Mouse (Mus musculus): Measurements from ENCODE around the gene 3110082I17Rik.

The 3110082I17Rik gene

GRCm38 (mm10) chr5:139378271-139378556 lies 82.1 kb downstream of the 3110082I17Rik start:
- no peak for DNase-seq (ENCODE audit: low read depth)

- DNase-seq (ENCODE audit: low read depth) = peak; percentile 57
Observed at GRCm38 (mm10) chr5:139377468-139378270, 82.7 kb downstream of the 3110082I17Rik start, which contains the start of gene Gpr146. Gene Gpr146, plus strand, starts transcription at chr5:139377697.

GRCm38 (mm10) chr5:139374841-139375240 lies 85.5 kb downstream of the 3110082I17Rik start:
- peak; percentile 43 for DNase-seq (ENCODE audit: low read depth)

- no peak for DNase-seq (ENCODE audit: low read depth)
Observed at GRCm38 (mm10) chr5:139373889-139374444, 86.4 kb downstream of the 3110082I17Rik start.

- no peak for DNase-seq (ENCODE audit: low read depth)
Observed at GRCm38 (mm10) chr5:139373126-139373525, 87.2 kb downstream of the 3110082I17Rik start.

GRCm38 (mm10) chr5:139371631-139372401 lies 88.5 kb downstream of the 3110082I17Rik start:
- peak; percentile 98 for DNase-seq (ENCODE audit: low read depth)

- DNase-seq (ENCODE audit: low read depth) = no peak
Observed at GRCm38 (mm10) chr5:139371118-139371517, 89.2 kb downstream of the 3110082I17Rik start.

GRCm38 (mm10) chr5:139370336-139370735 lies 90.0 kb downstream of the 3110082I17Rik start:
- DNase-seq (ENCODE audit: low read depth) = no peak

- DNase-seq (ENCODE audit: low read depth) = no peak
Observed at GRCm38 (mm10) chr5:139368638-139369320, 91.5 kb downstream of the 3110082I17Rik start.

- DNase-seq (ENCODE audit: low read depth) = no peak
Observed at GRCm38 (mm10) chr5:139367884-139368458, 92.4 kb downstream of the 3110082I17Rik start.

- peak; percentile 32 for DNase-seq (ENCODE audit: low read depth)
Observed at GRCm38 (mm10) chr5:139366484-139366883, 93.8 kb downstream of the 3110082I17Rik start.

GRCm38 (mm10) chr5:139365827-139366226 lies 94.5 kb downstream of the 3110082I17Rik start:
- no peak for DNase-seq (ENCODE audit: low read depth)

- DNase-seq (ENCODE audit: low read depth) = peak; percentile 79
Observed at GRCm38 (mm10) chr5:139364911-139365571, 95.3 kb downstream of the 3110082I17Rik start.

- DNase-seq (ENCODE audit: low read depth) = peak; percentile 93
Observed at GRCm38 (mm10) chr5:139364260-139364910, 95.9 kb downstream of the 3110082I17Rik start.

- DNase-seq (ENCODE audit: low read depth) = no peak
Observed at GRCm38 (mm10) chr5:139363858-139364257, 96.5 kb downstream of the 3110082I17Rik start.

- no peak for DNase-seq (ENCODE audit: low read depth)
Observed at GRCm38 (mm10) chr5:139359244-139359643, 101.1 kb downstream of the 3110082I17Rik start.

- DNase-seq (ENCODE audit: low read depth) = peak; percentile 72
Observed at GRCm38 (mm10) chr5:139358653-139359052, 101.7 kb downstream of the 3110082I17Rik start.

GRCm38 (mm10) chr5:139355235-139355772 lies 105.0 kb downstream of the 3110082I17Rik start:
- peak; percentile 90 for DNase-seq (ENCODE audit: low read depth)

- DNase-seq (ENCODE audit: low read depth) = no peak
Observed at GRCm38 (mm10) chr5:139353946-139354345, 106.4 kb downstream of the 3110082I17Rik start.

GRCm38 (mm10) chr5:139353496-139353895 lies 106.8 kb downstream of the 3110082I17Rik start:
- peak; percentile 73 for DNase-seq (ENCODE audit: low read depth)

Data from NIH3T3 (cell line).